Mouse (Mus musculus) stomach, postnatal 0 days (tissue): ENCODE data around the gene Negr1. TPM values are rescaled to one million over a fixed set of nuclear protein-coding genes. Genes with fewer than 3 reads are reported as not detected.

Source experiments
- ATAC-seq: fragments of 200-750 bp; cut with Nextera tagmentation; 2 replicates; pipeline ENCODE4 v1.8.0; 2017; ENCODE audit not compliant: low FRiP score, low TSS enrichment
- DNase-seq: peaks from one replicate; pipeline ENCODE4 v3.0.0-alpha.2; 2016; ENCODE audit warnings: low spot score
- H3K27ac ChIP-seq: fragments of 300-500 bp; sonication (generic); replicated peaks from 2 replicates; pipeline ENCODE4 v1.5.1; 2014; ENCODE audit warnings: mild to moderate bottlenecking, control low read depth
- H3K27me3 ChIP-seq: fragments of 300-500 bp; sonication (generic); 2 replicates; pipeline ENCODE4 v1.6.1; 2014; ENCODE audit warnings: low read length; ENCODE audit not compliant: control insufficient read depth, insufficient read depth
- H3K36me3 ChIP-seq: fragments of 300-500 bp; sonication (generic); 2 replicates; pipeline ENCODE4 v1.6.1; 2014; ENCODE audit warnings: low read length, mixed read lengths; ENCODE audit not compliant: control insufficient read depth, insufficient read depth
- H3K4me1 ChIP-seq: fragments of 300-500 bp; sonication (generic); replicated peaks from 2 replicates; pipeline ENCODE4 v1.6.1; 2014; ENCODE audit warnings: antibody characterized with exemption; ENCODE audit not compliant: control insufficient read depth, insufficient read depth
- H3K4me2 ChIP-seq: fragments of 300-500 bp; sonication (generic); replicated peaks from 2 replicates; pipeline ENCODE4 v1.6.1; 2014; ENCODE audit warnings: low read depth, mild to moderate bottlenecking, control low read depth, moderate library complexity
- H3K4me3 ChIP-seq: fragments of 300-500 bp; sonication (generic); 2 replicates; pipeline ENCODE4 v1.5.1; 2014; ENCODE audit warnings: low read depth, low read length, control low read depth
- H3K9ac ChIP-seq: fragments of 300-500 bp; sonication (generic); 2 replicates; pipeline ENCODE4 v1.6.1; 2014; ENCODE audit warnings: mild to moderate bottlenecking, low read length, control low read depth, mixed read lengths
- H3K9me3 ChIP-seq: fragments of 300-500 bp; sonication (generic); 2 replicates; pipeline ENCODE4 v1.6.1; 2016; ENCODE audit warnings: low read length; ENCODE audit not compliant: control insufficient read depth
- CTCF ChIP-seq: IDR thresholded peaks from 2 replicates; pipeline ENCODE4 v1.5.1; 2016; ENCODE audit warnings: antibody characterized with exemption, low read depth, mild to moderate bottlenecking, moderate library complexity
- EP300 ChIP-seq: optimal IDR thresholded peaks from 2 replicates; pipeline ENCODE3; 2016; ENCODE audit warnings: antibody characterized with exemption
- WGBS: fragments of 180-500 bp; shearing (Covaris S2); extraction: QIAGEN DNeasy Blood & Tissue Kit; methylation state at CpG from one replicate; pipeline ENCODE4 v1.1.7; 2014; 5-methylcytosine and 5-hydroxymethylcytosine counted together
- polyA plus RNA-seq: library from polyadenylated mRNA; unstranded; fragments of >200 nt; fragmentation: Nextera tagmentation; extraction: Ambion mirVana; gene quantifications from 2 replicates; pipeline ENCODE4 v1.2.1, GENCODE M21; 2015

Negr1 gene
- polyA plus RNA-seq, 1 experiment from 2014 or later, result 1.5 TPM

- 82% methylated on average over 2 of the region's 2 CpGs for WGBS
- DNase-seq, result no peak
- no peaks in the 10 kb centered on the region for H3K27me3 ChIP-seq
- no peak overlapping the region for H3K9ac ChIP-seq
- H3K4me2 ChIP-seq, result no peak overlapping the region
- no peaks in the 10 kb centered on the region for H3K36me3 ChIP-seq
- H3K4me3 ChIP-seq, result no peak overlapping the region
- H3K9me3 ChIP-seq, result no peaks in the 10 kb centered on the region
- no peak overlapping the region for H3K27ac ChIP-seq
- no peak for ATAC-seq
- H3K4me1 ChIP-seq, result no peaks in the 10 kb centered on the region
- TF ChIP-seq CTCF (no peak), EP300 (no peak)
Measured at GRCm38 (mm10) chr3:157209386-157209785, 647.8 kb downstream of the Negr1 start.

- H3K4me1 ChIP-seq, result no peaks in the 10 kb centered on the region
- H3K27ac ChIP-seq, result no peak overlapping the region
- no peaks in the 10 kb centered on the region for H3K36me3 ChIP-seq
- DNase-seq (no peak), ATAC-seq (no peak)
- H3K9me3 ChIP-seq, result no peaks in the 10 kb centered on the region
- H3K4me3 ChIP-seq, result no peak overlapping the region
- no peak overlapping the region for H3K4me2 ChIP-seq
- H3K27me3 ChIP-seq, result no peaks in the 10 kb centered on the region
- peak; percentile 48 for TF ChIP-seq CTCF
- no peak for TF ChIP-seq EP300
- no peak overlapping the region for H3K9ac ChIP-seq
- 62% methylated on average over 5 of the region's 5 CpGs for WGBS
Measured at GRCm38 (mm10) chr3:157215937-157216719, 654.5 kb downstream of the Negr1 start.

- TF ChIP-seq CTCF (no peak), EP300 (no peak)
- DNase-seq (no peak), ATAC-seq (no peak)
- no peaks in the 10 kb centered on the region for H3K27me3 ChIP-seq
- H3K36me3 ChIP-seq, result no peaks in the 10 kb centered on the region
- no peaks in the 10 kb centered on the region for H3K9me3 ChIP-seq
- H3K9ac ChIP-seq, result no peak overlapping the region
- no peak overlapping the region for H3K4me2 ChIP-seq
- no peak overlapping the region for H3K4me3 ChIP-seq
- no peaks in the 10 kb centered on the region for H3K4me1 ChIP-seq
- WGBS, result 45% methylated on average over 2 of the region's 2 CpGs
- H3K27ac ChIP-seq, result no peak overlapping the region
Measured at GRCm38 (mm10) chr3:157217794-157218193, 656.2 kb downstream of the Negr1 start.

- Histone ChIP-seq H3K27me3 (no peaks in the 10 kb centered on the region), H3K9ac (no peak overlapping the region), H3K36me3 (no peaks in the 10 kb centered on the region), H3K4me3 (no peak overlapping the region), H3K9me3 (no peaks in the 10 kb centered on the region), H3K27ac (no peak overlapping the region), H3K4me1 (no peaks in the 10 kb centered on the region), H3K4me2 (no peak overlapping the region)
- 55% methylated on average over 4 of the region's 4 CpGs for WGBS
- no peak for ATAC-seq
- TF ChIP-seq CTCF (no peak), EP300 (no peak)
- DNase-seq, result no peak
Measured at GRCm38 (mm10) chr3:157224920-157225319, 663.3 kb downstream of the Negr1 start.

DNA sequence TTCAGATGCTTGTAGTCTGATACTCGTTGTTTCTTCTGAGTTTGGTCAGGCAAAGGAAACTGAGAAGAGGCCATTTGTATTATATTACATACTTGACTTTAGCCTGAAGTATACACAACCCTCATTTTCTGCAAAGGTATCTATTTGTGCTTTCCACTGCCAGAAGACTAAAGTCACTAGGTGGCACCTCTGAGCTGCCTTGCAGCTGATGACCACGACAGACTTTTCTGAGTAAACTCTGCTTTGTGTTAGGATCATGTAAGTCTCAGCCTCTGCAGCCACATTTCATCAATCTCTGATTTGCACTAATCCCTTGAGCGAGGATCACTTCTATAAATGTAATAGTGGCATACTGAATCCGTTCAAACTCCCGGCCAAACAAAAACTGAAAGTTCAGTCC is 671.1 kb downstream of the Negr1 start:
- 22% methylated on average over 5 of the region's 5 CpGs for WGBS
- Histone ChIP-seq H3K27ac (no peak overlapping the region), H3K4me2 (peak overlapping the region; percentile 12; the same call in 1 of the 2 replicates), H3K9me3 (no peaks in the 10 kb centered on the region), H3K9ac (no peak overlapping the region), H3K36me3 (no peaks in the 10 kb centered on the region), H3K4me1 (no peaks in the 10 kb centered on the region), H3K4me3 (no peak overlapping the region), H3K27me3 (no peaks in the 10 kb centered on the region)
- no peak for ATAC-seq
- TF ChIP-seq CTCF, result peak; percentile 79
- no peak for TF ChIP-seq EP300
- no peak for DNase-seq

DNA sequence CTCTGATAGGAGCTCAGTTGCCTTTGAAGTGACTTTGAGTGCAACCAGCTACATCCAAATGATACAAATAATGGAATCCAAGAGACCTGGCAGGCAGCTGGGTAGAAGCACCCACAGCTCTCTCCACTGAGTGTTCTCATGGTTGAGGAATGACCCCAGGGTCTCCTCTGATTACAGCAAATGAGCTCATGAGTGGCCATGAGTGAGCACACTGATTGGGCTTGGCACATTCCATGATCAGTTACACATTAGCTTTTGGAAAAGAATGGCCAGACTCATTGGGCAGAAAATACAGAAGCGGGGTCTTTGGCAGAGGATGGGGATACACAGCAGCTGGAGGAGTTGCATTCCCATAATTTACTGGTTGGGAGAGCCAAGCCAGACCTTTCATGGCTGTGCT is 678.6 kb downstream of the Negr1 start:
- no peak overlapping the region for H3K27ac ChIP-seq
- H3K4me1 ChIP-seq, result no peaks in the 10 kb centered on the region
- WGBS, result 72% methylated on average over 1 of the region's 1 CpGs
- no peak overlapping the region for H3K9ac ChIP-seq
- no peak for TF ChIP-seq EP300
- no peak for TF ChIP-seq CTCF
- H3K27me3 ChIP-seq, result no peaks in the 10 kb centered on the region
- H3K36me3 ChIP-seq, result no peaks in the 10 kb centered on the region
- no peaks in the 10 kb centered on the region for H3K9me3 ChIP-seq
- H3K4me2 ChIP-seq, result no peak overlapping the region
- ATAC-seq (no peak), DNase-seq (no peak)
- H3K4me3 ChIP-seq, result no peak overlapping the region
